Mouse (Mus musculus) testis, adult 2 months (tissue): ENCODE measurements around the gene Rab5a. TPM values are rescaled to one million over a fixed set of nuclear protein-coding genes. Genes with fewer than 3 reads are reported as not detected.

Experiments
- H3K27ac ChIP-seq: fragments of 200-500 bp; 2 replicates; pipeline ENCODE4 v1.5.1; 2012; ENCODE audit warnings: low read depth, low read length; ENCODE audit not compliant: control insufficient read depth, insufficient read depth
- H3K27me3 ChIP-seq: fragments of 200-500 bp; 2 replicates; pipeline ENCODE4 v1.6.1; 2012; ENCODE audit warnings: mild to moderate bottlenecking, low read length, moderate library complexity; ENCODE audit not compliant: control insufficient read depth, insufficient read depth
- H3K36me3 ChIP-seq: fragments of 200-500 bp; 2 replicates; pipeline ENCODE4 v1.6.1; 2012; ENCODE audit warnings: mild to moderate bottlenecking, low read length; ENCODE audit not compliant: control insufficient read depth, insufficient read depth
- H3K4me1 ChIP-seq: fragments of 200-500 bp; 2 replicates; pipeline ENCODE4 v1.6.1; 2012; ENCODE audit warnings: low read length; ENCODE audit not compliant: control insufficient read depth, insufficient read depth
- H3K4me3 ChIP-seq: fragments of 200-500 bp; 2 replicates; pipeline ENCODE4 v1.5.1; 2012; ENCODE audit warnings: low read depth, mild to moderate bottlenecking, low read length, moderate library complexity, mixed read lengths; ENCODE audit not compliant: control insufficient read depth
- CTCF ChIP-seq: fragments of 200-500 bp; IDR thresholded peaks from 2 replicates; pipeline ENCODE4 v1.5.1; 2012; ENCODE audit warnings: low read depth, mild to moderate bottlenecking, inconsistent platforms, low read length, moderate library complexity; ENCODE audit not compliant: control insufficient read depth, insufficient read depth, insufficient replicate concordance
- POLR2A ChIP-seq: fragments of 200-500 bp; IDR thresholded peaks from 2 replicates; pipeline ENCODE4 v1.6.1; 2012; ENCODE audit warnings: low read depth, mild to moderate bottlenecking, inconsistent platforms, low read length, moderate library complexity; ENCODE audit not compliant: control insufficient read depth
- polyA plus RNA-seq: library from polyadenylated mRNA; depleted of rRNA; stranded (reverse); fragments of >200 nt; gene quantifications from 2 replicates; pipeline ENCODE4 v1.2.3, GENCODE M21; 2012

Rab5a gene
- polyA plus RNA-seq, 1 experiment = 5.4 TPM

DNA sequence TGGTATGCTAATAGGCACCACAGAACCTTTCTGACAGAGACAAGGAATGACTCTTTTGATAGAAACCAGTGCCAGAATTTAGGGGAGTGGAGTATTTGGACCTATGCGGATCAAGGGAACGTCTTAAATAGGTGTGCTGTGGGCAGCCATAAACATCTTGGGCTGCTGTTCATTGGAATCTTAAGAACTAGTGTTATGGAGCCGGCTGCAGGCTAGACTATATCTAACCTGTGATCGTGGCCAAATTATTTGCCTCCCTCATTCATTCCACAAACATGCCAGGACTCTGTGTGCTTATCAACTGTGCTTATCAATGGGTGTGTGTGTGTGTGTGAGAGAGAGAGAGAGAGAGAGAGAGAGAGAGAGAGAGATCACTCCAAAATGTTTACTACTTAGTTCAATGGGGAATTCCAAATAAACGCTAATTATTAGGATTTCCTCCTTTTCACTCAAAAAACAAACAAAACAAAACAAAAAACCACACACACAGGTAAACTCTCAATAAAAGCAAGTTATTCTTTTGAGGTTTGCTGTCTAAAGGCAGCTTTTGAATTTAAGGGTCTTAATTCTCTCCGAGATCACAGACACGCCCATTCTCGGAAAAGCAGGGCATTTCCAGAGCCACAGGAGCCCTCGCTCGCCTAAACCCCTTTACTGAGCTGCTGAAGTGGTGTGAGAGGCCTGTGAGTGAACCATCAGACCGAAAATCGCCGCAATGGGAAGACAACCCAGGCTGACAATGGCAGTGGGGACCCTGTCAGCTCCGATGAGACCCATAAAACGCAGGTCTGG lies 772 bp upstream of the Rab5a start:
- TF ChIP-seq CTCF = no peak
- TF ChIP-seq POLR2A = no peak
- Histone ChIP-seq H3K36me3 (no peaks in the 10 kb centered on the region), H3K27me3 (no peaks in the 10 kb centered on the region), H3K27ac (peak overlapping the region; percentile 100), H3K4me1 (peaks cover 3% of the 10 kb centered on the region; the same call in 1 of the 2 replicates), H3K4me3 (peak overlapping the region; percentile 91)

DNA sequence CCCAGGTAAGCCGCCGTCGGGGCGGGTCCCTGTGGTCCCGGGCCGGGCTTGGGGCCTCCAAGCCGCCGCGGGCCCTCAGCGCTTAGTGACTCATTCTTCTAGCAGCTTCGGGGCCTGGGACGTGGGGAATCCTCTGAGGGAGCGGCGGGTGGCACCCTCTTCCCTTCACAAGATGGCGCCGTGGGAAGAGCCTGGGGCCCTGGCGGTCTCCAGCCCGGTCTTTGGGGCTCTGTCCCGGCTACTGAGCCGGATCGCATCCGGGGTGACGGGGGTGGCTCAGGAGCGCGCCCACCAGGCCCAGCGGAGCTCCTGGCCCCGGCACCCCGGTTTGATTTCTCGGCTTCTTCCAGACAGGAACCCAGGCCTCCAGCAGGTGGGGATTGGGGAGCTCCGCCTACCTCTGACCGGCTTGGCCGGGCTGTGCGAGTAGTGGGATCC lies 589 bp downstream of the Rab5a start:
- TF ChIP-seq POLR2A (no peak), CTCF (no peak)

DNA sequence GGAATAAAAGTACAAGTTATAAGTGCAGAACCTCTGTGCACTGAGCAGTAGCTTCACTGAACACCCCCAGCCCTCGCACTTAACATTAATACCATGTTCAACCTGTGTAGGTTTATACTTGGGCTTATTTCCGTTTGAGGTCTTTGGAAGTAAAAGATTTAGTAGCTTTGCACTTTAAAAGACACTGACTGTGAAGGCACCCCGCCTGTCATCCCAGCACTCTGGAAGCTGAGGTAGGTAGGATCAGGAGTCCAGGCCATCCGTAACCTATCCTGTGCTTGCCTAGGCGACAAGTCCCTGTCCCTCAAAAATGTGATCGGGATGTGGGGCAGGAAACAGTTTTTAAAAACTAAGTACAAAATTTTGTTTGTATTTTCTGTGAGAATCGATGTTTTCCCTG lies 1.4 kb downstream of the Rab5a start:
- Histone ChIP-seq H3K27ac (no peak overlapping the region), H3K4me1 (peaks cover 3% of the 10 kb centered on the region; the same call in 1 of the 2 replicates), H3K27me3 (no peaks in the 10 kb centered on the region), H3K36me3 (no peaks in the 10 kb centered on the region), H3K4me3 (peak overlapping the region; percentile 61)
- TF ChIP-seq CTCF = no peak
- TF ChIP-seq POLR2A = no peak

More for the DNA sequence above, 589 bp downstream of the Rab5a start:
- peak overlapping the region; percentile 79 for H3K27ac ChIP-seq
- H3K27me3 ChIP-seq = no peaks in the 10 kb centered on the region
- no peaks in the 10 kb centered on the region for H3K36me3 ChIP-seq
- peaks cover 3% of the 10 kb centered on the region; the same call in 1 of the 2 replicates for H3K4me1 ChIP-seq
- peak overlapping the region; percentile 91 for H3K4me3 ChIP-seq

GRCm38 (mm10) chr17:53488291-53489006 lies 9.4 kb downstream of the Rab5a start:
- Histone ChIP-seq H3K4me1 (no peaks in the 10 kb centered on the region), H3K36me3 (no peaks in the 10 kb centered on the region), H3K27me3 (no peaks in the 10 kb centered on the region), H3K4me3 (no peak overlapping the region), H3K27ac (no peak overlapping the region)
- TF ChIP-seq CTCF (no peak), POLR2A (no peak)

DNA sequence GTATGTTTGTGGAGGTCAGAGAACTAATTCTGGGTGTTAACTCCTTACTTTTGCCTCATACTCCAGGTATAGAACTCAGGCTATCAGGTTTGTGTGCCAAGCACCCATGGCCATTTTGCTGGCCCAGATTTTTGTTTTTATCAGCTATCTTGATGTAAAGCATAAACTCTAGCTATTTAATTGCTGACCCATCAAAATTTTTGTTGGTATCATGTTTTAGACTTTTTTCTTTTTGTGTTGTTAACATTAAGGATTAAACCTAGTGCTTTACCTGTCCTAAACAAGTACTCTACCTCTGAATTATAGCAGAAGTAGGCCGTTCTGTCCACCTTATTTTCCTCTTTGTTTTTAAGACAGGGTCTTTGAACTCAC lies 10.0 kb downstream of the Rab5a start:
- TF ChIP-seq POLR2A (no peak), CTCF (no peak)
- Histone ChIP-seq H3K36me3 (no peaks in the 10 kb centered on the region), H3K27me3 (no peaks in the 10 kb centered on the region), H3K27ac (no peak overlapping the region), H3K4me3 (no peak overlapping the region), H3K4me1 (no peaks in the 10 kb centered on the region)

GRCm38 (mm10) chr17:53502966-53503365 lies 23.9 kb downstream of the Rab5a start:
- H3K4me3 ChIP-seq = no peak overlapping the region
- no peak for TF ChIP-seq POLR2A
- no peaks in the 10 kb centered on the region for H3K27me3 ChIP-seq
- H3K27ac ChIP-seq = no peak overlapping the region
- no peaks in the 10 kb centered on the region for H3K4me1 ChIP-seq
- 0 out of 2 replicates have a peak, but pooled peaks cover 1% of the 10 kb centered on the region for H3K36me3 ChIP-seq

DNA sequence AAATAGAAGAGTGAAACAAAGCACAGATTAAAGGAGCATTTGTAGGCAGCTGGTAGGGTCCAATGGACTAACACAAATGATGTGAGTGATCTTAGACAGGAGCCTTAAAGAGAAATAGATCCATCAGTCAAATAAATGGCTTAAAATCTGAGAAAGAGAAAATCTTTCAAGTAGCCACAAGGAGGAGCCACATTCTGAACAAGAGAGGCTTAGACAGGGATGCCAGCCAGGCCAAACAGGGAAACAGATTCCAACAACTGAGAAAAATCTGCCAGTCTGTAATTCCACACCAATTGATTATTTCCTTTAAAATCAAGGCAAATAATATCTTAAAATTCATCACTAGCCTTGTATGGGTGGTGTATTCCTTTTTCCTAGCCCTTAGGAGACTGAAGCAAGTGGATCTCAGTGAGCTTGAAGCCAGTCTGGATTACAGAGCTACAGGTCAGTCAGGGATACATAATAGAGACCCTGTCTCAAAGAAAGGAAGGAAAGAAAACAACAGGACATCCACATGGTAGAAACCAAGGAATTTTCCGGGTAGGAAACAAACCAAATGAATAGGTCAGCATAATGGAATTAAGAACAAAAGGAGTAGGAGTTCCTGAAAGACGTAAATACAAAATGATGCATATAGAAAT lies 33.4 kb downstream of the Rab5a start:
- H3K36me3 ChIP-seq = no peaks in the 10 kb centered on the region
- no peak overlapping the region for H3K27ac ChIP-seq
- H3K4me1 ChIP-seq = no peaks in the 10 kb centered on the region
- no peaks in the 10 kb centered on the region for H3K27me3 ChIP-seq
- H3K4me3 ChIP-seq = no peak overlapping the region
- TF ChIP-seq CTCF = no peak
- no peak for TF ChIP-seq POLR2A
